Mouse (Mus musculus) cerebellum, postnatal 14 days (tissue): ENCODE data around the gene Krtap4-2.
A peak's percentile ranks its signal among the peaks of the same experiment; 100 is the strongest.
"Not testable (repeated sequence)": the region's sequence is repeated elsewhere in the genome, so short reads cannot be mapped to it uniquely, and the experiment has no call there.

ENCODE experiments used
- DNase-seq, 2 experiments: peaks; one replicate each; pipeline ENCODE4 v3.0.0; 2021; ENCODE audit warnings: mixed read lengths in 2 of 2

Gene Krtap4-2

GRCm38 (mm10) chr11:99634653-99635134, at the start of gene Krtap4-2:
Gene Krtap4-2 (minus strand): TSS chr11:99635084.
- DNase-seq, result no peak

GRCm38 (mm10) chr11:99683481-99683880, 48.6 kb upstream of the Krtap4-2 start:
- peak; percentile 40 to 51 for DNase-seq

- DNase-seq, result no peak
These were observed 31.0 kb upstream of the Krtap4-2 start, which contains the start of gene Krtap4-6 for GRCm38 (mm10) chr11:99665860-99666259. Gene Krtap4-6 (minus strand): TSS chr11:99665960.

- no peak for DNase-seq
These were observed 27.9 kb upstream of the Krtap4-2 start for GRCm38 (mm10) chr11:99662802-99663201.

GRCm38 (mm10) chr11:99659256-99659655, 24.4 kb upstream of the Krtap4-2 start:
- no peak for DNase-seq

GRCm38 (mm10) chr11:99658467-99659010, 23.7 kb upstream of the Krtap4-2 start, which contains the start of gene Gm11563:
Gene Gm11563 (minus strand): TSS chr11:99658960.
- DNase-seq, result not testable (repeated sequence)

GRCm38 (mm10) chr11:99657051-99657450, 22.2 kb upstream of the Krtap4-2 start:
- DNase-seq, result no peak

GRCm38 (mm10) chr11:99650136-99650535, 15.3 kb upstream of the Krtap4-2 start, which contains the start of gene Gm11555:
Gene Gm11555 (minus strand): TSS chr11:99650236.
- no peak for DNase-seq

- peak; percentile 10 to 14 for DNase-seq
These were observed 11.6 kb upstream of the Krtap4-2 start for GRCm38 (mm10) chr11:99646444-99646843.

GRCm38 (mm10) chr11:99644351-99644750, 9.5 kb upstream of the Krtap4-2 start:
- DNase-seq, result no peak

- DNase-seq, result not testable (repeated sequence)
These were observed 8.8 kb upstream of the Krtap4-2 start, which contains the start of gene Krtap4-7 for GRCm38 (mm10) chr11:99643635-99644139. Gene Krtap4-7 (minus strand): TSS chr11:99644089.

- DNase-seq, result no peak
These were observed 6.0 kb upstream of the Krtap4-2 start for GRCm38 (mm10) chr11:99640926-99641325.

- no peak for DNase-seq
These were observed 2.2 kb upstream of the Krtap4-2 start for GRCm38 (mm10) chr11:99637086-99637485.

GRCm38 (mm10) chr11:99633293-99633692, 1.6 kb downstream of the Krtap4-2 start:
- DNase-seq, result no peak

- DNase-seq, result no peak
These were observed 4.0 kb downstream of the Krtap4-2 start for GRCm38 (mm10) chr11:99630890-99631289.

- no peak for DNase-seq
These were observed 6.7 kb downstream of the Krtap4-2 start, which contains the start of gene Krtap4-1 for GRCm38 (mm10) chr11:99628138-99628537. Gene Krtap4-1 (minus strand): TSS chr11:99628238.

- no peak for DNase-seq
These were observed 14.5 kb downstream of the Krtap4-2 start, which contains the start of gene Gm11562 for GRCm38 (mm10) chr11:99620335-99620734. Gene Gm11562 (minus strand): TSS chr11:99620435.

- DNase-seq, result no peak
These were observed 20.0 kb downstream of the Krtap4-2 start, which contains the start of gene Krtap2-4 for GRCm38 (mm10) chr11:99614796-99615363. Gene Krtap2-4 (minus strand): TSS chr11:99614846.

- DNase-seq, result not testable (repeated sequence)
These were observed 24.8 kb downstream of the Krtap4-2 start, which contains the start of gene Gm11937 for GRCm38 (mm10) chr11:99610089-99610488. Gene Gm11937 (minus strand): TSS chr11:99610189.

- DNase-seq, result peak; percentile 4 to 25
These were observed 25.8 kb downstream of the Krtap4-2 start for GRCm38 (mm10) chr11:99609126-99609525.

GRCm38 (mm10) chr11:99603208-99603607, 31.7 kb downstream of the Krtap4-2 start, which contains the start of gene Gm11938:
Gene Gm11938 (minus strand): TSS chr11:99603308.
- DNase-seq, result not testable (repeated sequence)

- DNase-seq, result not testable (repeated sequence)
These were observed 37.1 kb downstream of the Krtap4-2 start, which contains the start of gene Krtap9-3 for GRCm38 (mm10) chr11:99597742-99598141. Gene Krtap9-3 (minus strand): TSS chr11:99598105.

- DNase-seq, result no peak
These were observed 43.9 kb downstream of the Krtap4-2 start, which contains the start of gene Krtap1-3 for GRCm38 (mm10) chr11:99590981-99591380. Gene Krtap1-3 (minus strand): TSS chr11:99591339.
